Mouse (Mus musculus) activated CD4-positive, CD25-positive, alpha-beta regulatory T cell, adult 4 months (primary cell): ENCODE data around the gene Drd3. TPM values are rescaled to one million over a fixed set of nuclear protein-coding genes. Genes with fewer than 3 reads are reported as not detected.

Source experiments
- ATAC-seq: one replicate; pipeline ENCODE4 v1.8.0; 2017
- polyA plus RNA-seq, 2 experiments: library from polyadenylated mRNA; unstranded; fragments of 100-300 nt; shearing (Covaris generic); gene quantifications; one replicate each; pipeline ENCODE4 v1.2.1; 2017

The Drd3 gene
- polyA plus RNA-seq: not detected

GRCm38 (mm10) chr16:43753751-43754150 lies at the start of gene Drd3:
Gene Drd3, plus strand, starts transcription at chr16:43754026.
- no peak for ATAC-seq

DNA sequence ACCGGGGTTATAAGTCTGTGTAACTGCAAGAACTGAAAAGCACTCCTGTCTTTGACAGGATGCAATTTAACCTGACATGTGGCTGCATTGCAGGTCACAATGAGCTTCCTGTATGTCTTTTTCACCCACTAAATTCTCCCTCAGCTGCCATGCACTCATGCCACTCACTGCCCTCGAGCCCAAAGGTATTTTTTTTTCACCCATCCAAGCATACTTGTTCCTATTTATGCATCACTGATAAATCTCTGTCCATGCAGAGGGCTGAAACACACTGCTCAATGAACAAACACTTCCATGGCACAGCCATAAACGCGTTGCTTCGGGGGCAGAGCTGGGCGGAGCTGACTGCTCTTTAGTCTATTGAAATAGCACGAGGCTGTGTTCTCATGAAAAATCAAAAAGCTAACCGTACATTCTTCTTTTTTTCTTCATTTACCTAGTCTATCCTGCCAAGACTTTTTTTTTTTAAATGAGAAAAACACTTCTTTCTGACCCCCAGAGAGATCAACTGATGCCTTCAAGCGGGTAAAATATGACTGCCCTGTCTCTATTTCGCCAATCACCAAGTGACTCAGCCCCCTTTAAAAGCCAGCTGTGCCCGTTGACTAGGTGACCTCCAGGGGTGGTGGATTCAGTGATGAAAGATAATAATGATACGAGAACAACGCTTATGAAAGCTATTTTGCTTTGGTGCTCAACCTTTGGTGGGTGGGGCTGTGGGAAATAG lies 45.3 kb upstream of the Drd3 start:
- peak; percentile 40 for ATAC-seq

DNA sequence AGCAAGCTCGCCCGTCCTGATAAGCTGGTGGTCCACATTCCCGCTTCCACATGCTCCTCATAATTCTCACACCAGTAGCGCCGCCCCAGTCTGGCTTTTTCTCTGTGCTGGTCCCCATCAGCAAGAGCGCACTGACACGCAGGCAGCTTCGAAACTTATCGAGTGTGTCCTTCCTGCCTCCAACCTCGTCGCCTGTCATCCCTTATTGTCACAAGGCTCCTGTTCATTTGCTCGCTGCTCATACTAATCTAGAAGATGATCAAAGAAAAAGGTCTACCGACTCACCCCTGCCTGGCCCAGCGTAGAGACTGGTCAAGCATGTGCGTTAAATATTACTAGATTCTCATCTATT lies 44.8 kb upstream of the Drd3 start:
- ATAC-seq: peak; percentile 59

DNA sequence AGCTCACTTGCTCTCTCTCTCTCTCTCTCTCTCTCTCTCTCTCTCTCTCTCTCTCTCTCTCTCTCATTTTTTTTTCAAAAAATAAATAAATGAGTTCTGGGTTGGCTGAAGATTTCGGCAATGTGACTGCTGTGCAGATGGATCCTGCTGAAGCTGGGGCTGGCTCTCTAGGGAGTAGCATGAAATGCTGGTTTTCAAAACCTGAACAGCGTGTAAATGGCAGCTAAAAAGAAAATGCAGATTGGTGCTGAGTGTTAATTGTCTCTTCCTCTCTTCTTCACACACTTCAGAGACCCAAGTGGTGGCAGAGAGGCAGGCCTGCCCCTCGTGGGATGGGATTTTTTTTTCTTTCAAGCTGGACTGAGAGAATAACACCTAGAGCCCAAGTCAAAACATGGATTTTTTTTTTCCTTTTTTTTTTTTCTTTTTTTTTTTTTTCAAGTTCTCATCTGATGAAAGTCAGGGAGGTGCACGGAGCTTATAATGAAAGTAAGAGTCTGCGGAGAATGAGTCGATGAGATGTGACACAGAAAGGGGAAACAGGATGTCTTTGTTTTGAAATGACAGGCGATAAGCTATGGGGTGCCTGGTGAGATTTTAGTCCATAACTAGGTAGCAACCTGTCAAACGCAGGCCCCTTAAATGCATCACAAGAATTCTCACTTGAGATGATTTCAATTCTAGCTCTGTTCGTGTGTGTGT lies 44.2 kb upstream of the Drd3 start:
- ATAC-seq: peak; percentile 82

DNA sequence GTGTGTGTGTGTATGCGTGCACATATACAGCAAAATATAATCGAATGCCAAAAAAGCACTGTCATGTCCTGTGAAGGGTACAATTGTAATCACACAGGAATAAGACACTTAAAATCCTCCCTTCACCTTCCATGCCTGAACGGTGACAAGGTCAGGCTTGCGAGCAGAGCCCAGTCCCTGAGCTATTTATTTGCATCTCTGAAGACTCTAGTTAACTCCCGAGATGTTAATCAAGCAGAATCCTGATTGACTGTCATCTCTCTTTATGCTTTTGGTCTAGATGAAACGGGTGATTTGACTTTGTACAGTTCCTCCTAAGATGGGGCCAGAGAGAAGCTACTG lies 43.7 kb upstream of the Drd3 start:
- peak; percentile 12 for ATAC-seq

- ATAC-seq: no peak
These were observed 43.2 kb upstream of the Drd3 start for GRCm38 (mm10) chr16:43710651-43711050.

DNA sequence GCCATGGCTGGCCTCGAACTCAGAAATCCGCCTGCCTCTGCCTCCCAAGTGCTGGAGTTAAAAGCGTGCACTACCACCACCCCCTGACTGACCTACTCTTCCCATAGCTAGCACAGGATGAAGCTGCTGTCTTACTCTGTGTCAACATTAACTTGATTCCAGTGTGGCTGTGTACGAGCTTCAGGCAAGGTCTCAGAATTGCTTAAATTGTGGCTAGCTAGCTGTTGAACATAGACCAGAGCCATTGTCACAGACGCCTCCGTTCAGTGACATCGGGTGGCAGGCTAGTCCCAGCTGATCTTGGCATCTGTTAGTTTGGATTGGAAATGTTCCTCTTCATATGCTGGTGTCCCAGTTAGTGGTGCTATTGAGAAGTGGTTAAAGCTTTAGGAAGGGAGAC lies 42.5 kb upstream of the Drd3 start:
- no peak for ATAC-seq

DNA sequence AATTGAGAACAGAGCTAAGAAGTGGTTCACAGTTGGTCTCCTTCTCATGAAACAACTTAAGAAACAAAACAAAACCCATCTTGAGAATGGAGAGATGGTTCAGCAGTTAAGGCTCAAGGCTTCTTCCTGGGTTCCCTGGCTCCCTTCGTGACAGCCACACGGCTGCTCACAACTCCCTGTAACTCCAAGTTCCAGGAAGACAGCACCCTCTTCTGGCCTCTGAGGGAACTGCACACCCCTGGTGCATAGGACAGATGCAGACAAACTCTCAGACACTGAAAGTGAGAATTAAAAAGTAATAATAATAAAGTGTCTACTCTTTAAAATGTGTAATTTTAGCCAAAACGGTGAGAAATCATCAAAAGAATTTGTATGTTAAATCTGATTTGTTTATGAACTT lies 29.4 kb upstream of the Drd3 start:
- ATAC-seq: no peak

DNA sequence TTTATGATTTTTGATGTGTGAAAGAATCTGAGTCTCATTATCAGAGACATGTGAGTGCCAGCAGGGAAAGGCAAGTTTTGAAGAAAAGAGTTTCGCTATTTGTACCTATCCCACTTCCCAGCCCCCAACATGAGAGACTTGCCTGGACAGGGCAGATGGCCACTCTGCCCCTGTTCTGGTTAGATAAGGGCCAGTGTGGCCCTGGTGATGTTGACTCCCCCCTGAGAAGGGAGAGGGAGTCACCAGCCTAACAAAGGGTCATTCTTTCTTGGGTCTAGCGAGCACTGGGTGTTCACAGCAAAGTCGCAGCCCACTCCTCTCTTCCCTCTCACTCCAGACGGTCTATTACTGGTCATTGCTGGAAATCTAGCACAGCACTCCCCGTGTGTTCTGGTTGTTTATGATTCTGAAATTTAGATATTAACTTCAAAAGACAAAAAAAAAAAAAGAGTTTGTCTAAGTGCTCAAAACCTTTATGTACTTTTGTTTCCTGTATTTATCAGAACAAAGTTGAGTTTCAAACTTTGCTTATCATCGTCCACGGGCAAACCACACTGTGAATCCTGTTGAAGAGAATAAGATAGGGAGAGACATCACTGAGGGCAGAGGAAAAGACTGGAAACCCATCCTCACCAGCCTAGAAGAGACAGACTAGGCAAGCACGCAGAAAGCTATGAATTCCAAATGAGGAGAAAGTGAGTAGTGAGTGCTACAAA lies 24.2 kb upstream of the Drd3 start:
- ATAC-seq: no peak

DNA sequence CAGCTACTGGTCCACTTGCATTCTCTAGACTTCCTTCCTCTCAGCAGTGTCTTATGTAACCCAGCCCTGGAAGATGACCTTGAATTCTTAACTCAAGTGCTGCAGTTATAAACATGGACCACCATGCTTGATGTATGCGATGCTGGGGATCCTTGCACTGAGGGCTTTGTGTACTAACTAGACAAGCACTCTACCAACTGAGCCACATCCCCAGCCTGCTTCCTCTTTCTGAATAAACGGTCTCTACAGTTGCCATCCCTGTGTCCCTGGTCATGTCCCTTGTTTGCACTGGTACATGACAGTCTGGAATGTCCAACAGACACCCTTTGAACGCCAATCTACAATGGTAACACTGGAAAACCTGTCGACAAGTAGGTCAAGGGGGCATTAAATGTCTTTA lies 23.5 kb upstream of the Drd3 start:
- ATAC-seq: no peak

GRCm38 (mm10) chr16:43732496-43732895 lies 21.3 kb upstream of the Drd3 start:
- no peak for ATAC-seq

DNA sequence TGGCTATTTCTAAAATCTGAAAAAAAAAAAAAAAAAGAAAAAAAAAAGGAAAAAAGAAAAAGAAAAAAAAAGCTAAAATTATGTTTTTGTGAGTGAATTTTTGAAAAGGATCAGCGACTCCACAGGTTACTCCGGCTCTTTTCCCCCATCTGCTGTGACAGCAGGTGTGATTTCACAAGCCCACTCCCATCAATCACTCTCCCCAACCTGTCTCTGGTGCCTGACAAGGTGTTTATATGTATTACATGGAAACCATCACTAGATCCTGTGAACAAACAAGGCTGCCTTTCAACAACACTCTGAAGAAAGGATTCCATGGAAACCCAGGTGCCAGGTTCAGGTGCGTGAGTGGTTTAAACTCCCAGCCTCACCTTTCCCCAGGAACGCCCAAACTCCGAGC lies 20.9 kb upstream of the Drd3 start:
- no peak for ATAC-seq

DNA sequence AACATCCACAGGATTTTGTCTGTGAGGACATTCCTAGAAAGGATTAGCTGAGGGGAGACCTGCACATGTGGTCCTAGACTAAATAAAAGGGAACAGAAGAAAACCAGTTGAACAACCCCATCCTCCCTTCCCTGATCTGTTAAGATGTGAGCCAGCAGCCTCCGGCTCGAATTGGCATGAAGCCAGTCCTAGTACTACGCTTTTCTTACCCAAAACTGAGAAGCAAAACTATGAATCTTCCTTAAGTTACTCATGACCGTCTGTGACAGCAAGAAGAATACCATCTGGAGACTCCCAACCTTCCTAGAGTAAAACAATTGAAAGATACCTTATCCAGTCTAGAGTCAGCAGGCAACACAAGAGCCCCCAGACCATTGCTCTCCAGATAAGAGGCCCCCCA lies 15.9 kb upstream of the Drd3 start:
- no peak for ATAC-seq

DNA sequence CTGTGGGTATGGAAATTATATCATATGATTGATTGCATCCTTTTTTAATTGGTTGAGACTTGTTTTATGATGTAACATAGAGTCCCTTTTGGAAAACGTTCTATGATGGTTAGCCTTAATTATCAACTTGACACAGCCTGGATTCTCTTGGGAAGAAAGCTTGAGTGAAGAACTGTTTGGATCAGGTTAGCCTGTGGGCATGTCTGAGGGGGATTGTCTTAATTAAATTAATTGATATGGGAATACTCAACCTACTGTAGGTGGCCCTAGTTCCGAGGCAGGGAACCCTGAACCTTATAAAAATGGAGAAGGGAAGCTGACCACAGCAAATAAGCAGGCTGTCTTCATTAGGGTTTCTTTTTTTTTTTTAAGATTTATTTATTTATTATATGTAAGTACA lies 12.9 kb upstream of the Drd3 start:
- ATAC-seq: no peak

DNA sequence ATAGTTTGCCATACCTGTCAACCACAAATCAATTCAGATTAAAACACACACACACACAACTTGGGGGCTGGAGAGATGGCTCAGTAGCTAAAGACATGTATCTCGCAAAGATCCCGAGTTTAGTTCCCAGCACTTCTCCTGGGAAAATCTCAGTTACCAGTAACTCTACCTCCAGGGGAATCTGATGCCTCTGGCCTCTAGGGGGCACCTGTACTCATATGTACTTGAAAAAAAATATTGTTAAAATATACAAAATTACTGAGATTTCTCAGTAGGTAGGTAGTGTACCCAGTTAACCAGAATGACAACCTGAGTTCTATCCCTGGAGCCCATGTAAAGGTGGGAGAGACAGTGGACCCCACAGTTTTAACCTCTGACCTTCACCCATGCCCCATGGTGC lies 5.4 kb upstream of the Drd3 start:
- no peak for ATAC-seq

- ATAC-seq: no peak
These were observed 926 bp upstream of the Drd3 start for GRCm38 (mm10) chr16:43752900-43753299.

DNA sequence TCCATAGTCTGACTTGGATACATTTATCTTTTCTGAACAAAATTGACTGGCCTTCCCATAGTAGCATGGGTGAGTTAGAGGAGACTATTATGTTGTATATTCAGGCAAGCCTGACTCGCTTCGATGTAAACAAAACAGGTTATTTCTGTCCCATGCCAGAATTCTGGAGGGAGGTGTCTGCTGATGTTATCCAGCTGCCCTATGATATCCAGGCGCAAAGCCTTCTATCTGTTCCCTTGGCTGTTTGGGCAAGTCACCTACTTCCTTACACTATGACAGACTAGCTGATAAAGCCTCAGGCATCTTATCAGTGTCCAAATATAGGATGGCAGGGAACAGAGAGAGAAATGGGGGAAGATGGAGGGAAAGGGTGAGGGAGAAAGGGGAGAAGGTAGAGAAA lies 18.5 kb downstream of the Drd3 start:
- no peak for ATAC-seq

DNA sequence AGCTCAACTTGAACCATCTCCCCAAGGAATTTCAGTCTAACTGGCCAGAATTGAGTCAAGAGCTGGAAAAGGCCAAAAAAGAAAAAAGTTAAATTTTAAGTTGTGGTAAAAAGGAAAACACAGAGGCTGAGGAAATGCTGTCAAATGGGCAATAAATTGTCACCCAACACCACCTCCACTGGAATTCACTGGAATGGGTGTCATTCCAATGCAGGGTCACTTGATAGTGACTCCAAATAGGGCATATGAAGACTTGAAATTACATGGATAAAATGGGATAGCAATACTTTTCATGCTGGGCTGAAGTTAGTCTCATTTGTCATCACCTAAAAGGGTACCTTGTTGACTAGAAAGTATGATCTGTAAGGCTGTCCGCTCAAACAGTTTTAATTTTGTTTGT lies 18.9 kb downstream of the Drd3 start:
- no peak for ATAC-seq

DNA sequence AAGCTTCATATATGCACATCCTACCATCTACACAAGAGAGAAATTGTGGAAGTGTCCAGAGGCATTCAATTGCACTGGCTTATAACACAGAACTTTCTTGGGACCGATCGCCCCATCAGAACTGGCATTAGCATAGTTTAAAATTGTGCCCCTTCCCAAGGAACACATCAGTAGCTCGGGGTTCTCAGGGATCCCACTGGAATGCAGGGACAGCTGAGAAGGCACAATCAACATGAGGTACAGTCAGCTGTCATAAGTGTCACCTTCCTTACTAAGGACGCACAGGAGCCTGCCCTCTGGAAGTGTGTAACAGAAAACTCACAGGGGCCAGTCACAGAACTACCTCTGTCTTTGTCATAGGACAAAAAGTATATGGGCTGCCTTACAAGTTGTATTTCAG lies 19.7 kb downstream of the Drd3 start:
- ATAC-seq: no peak

- ATAC-seq: no peak
These were observed 23.1 kb downstream of the Drd3 start for GRCm38 (mm10) chr16:43776886-43777285.

DNA sequence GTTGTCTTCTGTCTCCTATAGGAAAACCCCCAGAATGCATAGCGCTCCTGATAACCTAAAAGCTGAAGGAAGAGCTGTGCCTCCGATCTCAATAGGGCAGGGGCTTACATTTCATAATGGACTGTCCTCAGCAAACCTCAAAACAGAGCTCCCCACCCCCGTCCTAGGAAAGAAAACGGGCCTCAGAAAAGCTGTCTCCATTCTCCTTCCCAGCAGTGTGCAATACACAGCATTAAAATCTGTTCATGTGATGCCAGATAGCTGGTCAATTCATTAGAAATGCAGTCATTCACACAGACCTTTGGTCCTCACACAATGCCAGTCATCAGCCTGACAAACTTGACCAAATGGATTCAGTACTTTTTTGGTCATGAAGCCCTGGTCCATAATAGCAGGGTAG lies 45.7 kb downstream of the Drd3 start:
- ATAC-seq: no peak

DNA sequence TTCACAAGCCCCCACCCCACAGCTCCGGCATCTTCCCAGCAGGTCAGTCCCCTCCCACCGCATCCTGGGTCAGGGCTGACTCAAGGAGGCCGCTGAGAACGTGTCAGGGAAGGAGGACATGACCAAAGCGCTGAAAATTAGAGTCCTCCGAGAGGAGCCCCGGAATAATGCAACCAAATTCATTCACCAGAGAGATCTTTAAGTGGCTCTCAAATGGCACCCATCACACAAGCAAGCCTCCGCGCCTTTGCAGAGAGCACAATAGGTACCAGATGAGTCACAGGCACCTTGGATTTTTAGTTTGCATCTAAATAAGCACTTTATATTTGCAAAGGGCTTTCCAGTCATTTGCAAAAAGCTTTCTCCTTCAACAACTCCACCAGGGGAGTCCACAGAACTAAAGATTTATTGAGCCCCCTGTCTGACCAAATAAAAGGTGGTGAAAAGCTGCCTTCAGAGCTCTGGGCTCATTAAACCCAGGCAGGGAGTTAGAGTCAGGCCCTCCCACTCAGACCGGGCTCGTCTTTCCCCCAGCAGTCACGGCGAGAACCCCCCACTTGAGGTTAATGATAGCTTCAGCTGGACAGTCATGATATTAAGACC lies 46.4 kb downstream of the Drd3 start:
- no peak for ATAC-seq

- no peak for ATAC-seq
These were observed 47.3 kb downstream of the Drd3 start for GRCm38 (mm10) chr16:43801137-43801536.
